Mouse (Mus musculus) myocyte (in vitro differentiated cells): ENCODE measurements at regions not wholly inside any gene's neighbourhood (a gene's known extent, or its start where the extent isn't known, plus 50 kb on each side); places are given as distances from the start of the nearest gene placed in this dataset.

ENCODE experiments used
- E2F4 ChIP-seq: IDR thresholded peaks from one replicate; pipeline ENCODE4 v1.6.1; 2011; ENCODE audit warnings: mild to moderate bottlenecking, control low read depth, moderate library complexity; ENCODE audit not compliant: insufficient read depth
- POLR2A ChIP-seq: IDR thresholded peaks from one replicate; pipeline ENCODE4 v1.6.1; 2011; ENCODE audit warnings: low read depth, mild to moderate bottlenecking, control low read depth, moderate library complexity; ENCODE audit not compliant: insufficient read length
- TCF12 ChIP-seq: IDR thresholded peaks from one replicate; pipeline ENCODE4 v1.6.1; 2011; ENCODE audit warnings: mild to moderate bottlenecking, control low read depth; ENCODE audit not compliant: poor library complexity, insufficient read depth, severe bottlenecking
- TCF3 ChIP-seq: IDR thresholded peaks from one replicate; pipeline ENCODE4 v1.6.1; 2011; ENCODE audit warnings: low read depth, control low read depth; ENCODE audit not compliant: insufficient read length

DNA sequence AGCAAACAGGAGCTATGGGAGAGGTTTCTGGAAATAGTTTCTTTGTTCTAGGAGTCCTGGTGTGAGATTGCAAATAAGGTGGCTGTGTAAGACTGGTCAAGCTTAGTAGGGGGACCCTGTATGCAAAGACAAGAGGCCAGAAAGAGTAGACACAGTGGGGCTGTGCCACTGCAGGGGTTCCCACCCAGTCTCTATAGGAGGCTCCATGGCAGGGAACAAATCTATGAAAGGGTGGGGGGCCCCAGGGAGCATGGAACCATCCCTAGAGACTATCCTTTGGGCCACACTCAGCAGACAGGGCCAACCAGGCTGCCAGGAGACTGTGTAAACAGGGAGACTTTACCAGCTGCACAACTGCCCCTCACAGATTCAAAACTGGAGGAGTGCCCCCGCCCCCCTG, 222.6 kb upstream of the Mocs1 start:
- TF ChIP-seq POLR2A (no peak), E2F4 (no peak), TCF12 (no peak), TCF3 (no peak)
